Mouse (Mus musculus) lung, embryonic 15.5 days (tissue): Measurements from ENCODE around the gene Upk3b. TPM values are rescaled to one million over a fixed set of nuclear protein-coding genes. Genes with fewer than 3 reads are reported as not detected.
"Not testable (repeated sequence)": the region's sequence is repeated elsewhere in the genome, so short reads cannot be mapped to it uniquely, and the experiment has no call there.

Experiments used
- ATAC-seq: fragments of 200-750 bp; cut with Nextera tagmentation; 2 replicates; pipeline ENCODE4 v1.8.0; 2017; ENCODE audit warnings: moderate number of reproducible peaks, borderline replicate concordance; ENCODE audit not compliant: low FRiP score, low TSS enrichment; ENCODE audit errors: extremely low read depth
- H3K27ac ChIP-seq: fragments of 300-500 bp; sonication (generic); 2 replicates; pipeline ENCODE4 v1.5.1; 2015; ENCODE audit warnings: moderate library complexity, mild to moderate bottlenecking, inconsistent platforms
- H3K27me3 ChIP-seq: fragments of 300-500 bp; sonication (generic); 2 replicates; pipeline ENCODE4 v1.6.1; 2015; ENCODE audit warnings: inconsistent platforms
- H3K36me3 ChIP-seq: fragments of 300-500 bp; sonication (generic); 2 replicates; pipeline ENCODE4 v1.6.1; 2015; ENCODE audit warnings: inconsistent platforms
- H3K4me1 ChIP-seq: fragments of 300-500 bp; sonication (generic); 2 replicates; pipeline ENCODE4 v1.6.1; 2015; ENCODE audit warnings: inconsistent platforms
- H3K4me2 ChIP-seq: fragments of 300-500 bp; sonication (generic); 2 replicates; pipeline ENCODE4 v1.6.1; 2015; ENCODE audit warnings: inconsistent platforms, mild to moderate bottlenecking, moderate library complexity
- H3K4me3 ChIP-seq: fragments of 300-500 bp; sonication (generic); 2 replicates; pipeline ENCODE4 v1.5.1; 2015; ENCODE audit warnings: mild to moderate bottlenecking, inconsistent platforms
- H3K9ac ChIP-seq: fragments of 300-500 bp; sonication (generic); 2 replicates; pipeline ENCODE4 v1.6.1; 2015; ENCODE audit warnings: inconsistent platforms
- H3K9me3 ChIP-seq: fragments of 300-500 bp; sonication (generic); 2 replicates; pipeline ENCODE4 v1.6.1; 2016; ENCODE audit warnings: inconsistent platforms
- WGBS: fragments of 180-500 bp; shearing (Covaris S2); methylation state at CpG from one replicate; pipeline ENCODE4 v1.1.7; 2015; 5-methylcytosine and 5-hydroxymethylcytosine counted together
- polyA plus RNA-seq: library from polyadenylated mRNA; unstranded; fragments of >200 nt; fragmentation: Nextera tagmentation; extraction: Ambion mirVana; gene quantifications from 2 replicates; pipeline ENCODE4 v1.2.1, GENCODE M21; 2015

Upk3b gene
- polyA plus RNA-seq, 1 experiment from 2014 or later: 27.8 TPM

GRCm38 (mm10) chr5:136040210-136040609, 1.9 kb downstream of the Upk3b start:
- H3K4me1 ChIP-seq: no peaks in the 10 kb centered on the region
- H3K9me3 ChIP-seq: no peaks in the 10 kb centered on the region
- no peak overlapping the region for H3K9ac ChIP-seq
- no peaks in the 10 kb centered on the region for H3K27me3 ChIP-seq
- no peak overlapping the region for H3K4me3 ChIP-seq
- no peaks in the 10 kb centered on the region for H3K36me3 ChIP-seq
- ATAC-seq: no peak
- no peak overlapping the region for H3K4me2 ChIP-seq
- WGBS: 32% methylated on average over 5 of the region's 5 CpGs
- no peak overlapping the region for H3K27ac ChIP-seq

GRCm38 (mm10) chr5:136041260-136041659, 3.0 kb downstream of the Upk3b start:
- 31% methylated on average over 2 of the region's 2 CpGs for whole genome bisulfite sequencing
- no peaks in the 10 kb centered on the region for H3K4me1 ChIP-seq
- no peaks in the 10 kb centered on the region for H3K36me3 ChIP-seq
- H3K4me3 ChIP-seq: no peak overlapping the region
- 0 out of 2 replicates have a peak, but pooled peaks have one; percentile 33 for ATAC-seq
- no peak overlapping the region for H3K9ac ChIP-seq
- H3K9me3 ChIP-seq: no peaks in the 10 kb centered on the region
- no peak overlapping the region for H3K4me2 ChIP-seq
- H3K27ac ChIP-seq: no peak overlapping the region
- H3K27me3 ChIP-seq: no peaks in the 10 kb centered on the region

GRCm38 (mm10) chr5:136041666-136042065, 3.4 kb downstream of the Upk3b start:
- Histone ChIP-seq H3K9ac (no peak overlapping the region), H3K4me1 (no peaks in the 10 kb centered on the region), H3K36me3 (no peaks in the 10 kb centered on the region), H3K4me3 (no peak overlapping the region), H3K27me3 (no peaks in the 10 kb centered on the region), H3K27ac (no peak overlapping the region), H3K4me2 (no peak overlapping the region), H3K9me3 (no peaks in the 10 kb centered on the region)
- 92% methylated on average over 8 of the region's 8 CpGs for WGBS
- ATAC-seq: no peak

GRCm38 (mm10) chr5:136044865-136045264, 6.6 kb downstream of the Upk3b start:
- Histone ChIP-seq H3K36me3 (no peaks in the 10 kb centered on the region), H3K4me1 (no peaks in the 10 kb centered on the region), H3K27me3 (no peaks in the 10 kb centered on the region), H3K27ac (no peak overlapping the region), H3K9ac (no peak overlapping the region), H3K4me2 (no peak overlapping the region), H3K4me3 (no peak overlapping the region), H3K9me3 (no peaks in the 10 kb centered on the region)
- WGBS: 66% methylated on average over 13 of the region's 13 CpGs
- ATAC-seq: no peak

- Histone ChIP-seq H3K27ac (no peak overlapping the region), H3K4me3 (no peak overlapping the region), H3K36me3 (no peaks in the 10 kb centered on the region), H3K9ac (no peak overlapping the region), H3K4me2 (no peak overlapping the region), H3K27me3 (no peaks in the 10 kb centered on the region), H3K4me1 (no peaks in the 10 kb centered on the region), H3K9me3 (no peaks in the 10 kb centered on the region)
- ATAC-seq: no peak
- 30% methylated on average over 9 of the region's 9 CpGs for WGBS
Measured at GRCm38 (mm10) chr5:136045408-136045807, 7.1 kb downstream of the Upk3b start.

GRCm38 (mm10) chr5:136045987-136046386, 7.7 kb downstream of the Upk3b start:
- no peaks in the 10 kb centered on the region for H3K4me1 ChIP-seq
- H3K4me3 ChIP-seq: no peak overlapping the region
- H3K9ac ChIP-seq: no peak overlapping the region
- no peak for ATAC-seq
- H3K36me3 ChIP-seq: no peaks in the 10 kb centered on the region
- no peak overlapping the region for H3K27ac ChIP-seq
- no peaks in the 10 kb centered on the region for H3K9me3 ChIP-seq
- no peak overlapping the region for H3K4me2 ChIP-seq
- WGBS: 2% methylated on average over 10 of the region's 10 CpGs
- H3K27me3 ChIP-seq: no peaks in the 10 kb centered on the region

GRCm38 (mm10) chr5:136048541-136048940, 10.2 kb downstream of the Upk3b start:
- H3K9me3 ChIP-seq, H3K27me3 ChIP-seq, H3K9ac ChIP-seq, H3K4me2 ChIP-seq, H3K36me3 ChIP-seq, H3K4me3 ChIP-seq, ATAC-seq, H3K27ac ChIP-seq: not testable (repeated sequence)
- peaks cover 13% of the 10 kb centered on the region for H3K4me1 ChIP-seq

GRCm38 (mm10) chr5:136049926-136050325, 11.6 kb downstream of the Upk3b start:
- Histone ChIP-seq H3K36me3 (no peaks in the 10 kb centered on the region), H3K4me2 (no peak overlapping the region), H3K9me3 (no peaks in the 10 kb centered on the region), H3K27ac (no peak overlapping the region), H3K27me3 (no peaks in the 10 kb centered on the region), H3K4me3 (no peak overlapping the region), H3K4me1 (peaks cover 13% of the 10 kb centered on the region), H3K9ac (no peak overlapping the region)
- 43% methylated on average over 6 of the region's 6 CpGs for WGBS
- ATAC-seq: no peak

- H3K4me1 ChIP-seq: peaks cover 13% of the 10 kb centered on the region
- H3K4me2 ChIP-seq: 0 out of 2 replicates have a peak overlapping the region, but pooled peaks have one; percentile 2
- peak; percentile 92 for ATAC-seq
- H3K9me3 ChIP-seq: no peaks in the 10 kb centered on the region
- no peaks in the 10 kb centered on the region for H3K36me3 ChIP-seq
- no peak overlapping the region for H3K4me3 ChIP-seq
- H3K27me3 ChIP-seq: no peaks in the 10 kb centered on the region
- peak overlapping the region; percentile 83 for H3K27ac ChIP-seq
- 6% methylated on average over 10 of the region's 10 CpGs for WGBS
- no peak overlapping the region for H3K9ac ChIP-seq
Measured at GRCm38 (mm10) chr5:136051231-136052085, 13.2 kb downstream of the Upk3b start.

GRCm38 (mm10) chr5:136052861-136053655, 14.8 kb downstream of the Upk3b start:
- ATAC-seq: no peak
- Histone ChIP-seq H3K27me3 (no peaks in the 10 kb centered on the region), H3K4me3 (no peak overlapping the region), H3K4me2 (no peak overlapping the region), H3K27ac (peak overlapping the region; percentile 61), H3K36me3 (no peaks in the 10 kb centered on the region), H3K9me3 (no peaks in the 10 kb centered on the region), H3K9ac (no peak overlapping the region), H3K4me1 (peaks cover 13% of the 10 kb centered on the region)
- WGBS: 78% methylated on average over 8 of the region's 8 CpGs

GRCm38 (mm10) chr5:136054301-136055077, 16.2 kb downstream of the Upk3b start, which contains the start of gene Upk3bl:
Upk3bl (plus strand) TSS chr5:136054492.
- Histone ChIP-seq H3K27ac (peak within 1 kb of the TSS; percentile 61), H3K4me3 (no peak within 1 kb of the TSS), H3K4me1 (peaks cover 13% of the 10 kb centered on the region), H3K4me2 (no peak within 1 kb of the TSS), H3K27me3 (no peaks in the 10 kb centered on the region; the same call in 1 of the 2 replicates), H3K9ac (no peak within 1 kb of the TSS), H3K9me3 (no peaks in the 10 kb centered on the region), H3K36me3 (no peaks in the 10 kb centered on the region)
- ATAC-seq: no peak
- 81% methylated on average over 11 of the region's 11 CpGs for WGBS
